Mouse (Mus musculus): Measurements from ENCODE around the gene Tubb5. TPM values are rescaled to one million over a fixed set of nuclear protein-coding genes. Genes with fewer than 3 reads are reported as not detected.

Tubb5 gene
- polyA plus RNA-seq, 1 experiment = 298 TPM

- TF ChIP-seq POLR2A (IDR thresholded peaks at IDR 0.05; ENCODE audit: borderline replicate concordance, extremely low read depth, low read depth, low read length) = no peak
- no peak for TF ChIP-seq CTCF (IDR thresholded peaks at IDR 0.05; ENCODE audit: insufficient read depth, low read length)
- 26% methylated on average over 2 of the region's 2 CpGs for WGBS
- H3K4me3 ChIP-seq (replicated peaks; ENCODE audit: extremely low read depth, low read depth, low read length) = no peak overlapping the region
- DNase-seq = no peak
- no peaks in the 10 kb centered on the region; the same call in 1 of the 2 replicates for H3K4me1 ChIP-seq (ENCODE audit: control insufficient read depth, insufficient read depth, low read length)
Observed at GRCm38 (mm10) chr17:35795099-35795498, 43.0 kb downstream of the Tubb5 start.

GRCm38 (mm10) chr17:35792837-35793236 lies 45.3 kb downstream of the Tubb5 start:
- no peak for DNase-seq
- H3K4me1 ChIP-seq (ENCODE audit: control insufficient read depth, insufficient read depth, low read length) = no peaks in the 10 kb centered on the region; the same call in 1 of the 2 replicates
- 29% methylated on average over 2 of the region's 2 CpGs for WGBS
- no peak overlapping the region for H3K4me3 ChIP-seq (replicated peaks; ENCODE audit: extremely low read depth, low read depth, low read length)
- TF ChIP-seq CTCF (IDR thresholded peaks at IDR 0.05; ENCODE audit: insufficient read depth, low read length) (no peak), POLR2A (IDR thresholded peaks at IDR 0.05; ENCODE audit: borderline replicate concordance, extremely low read depth, low read depth, low read length) (no peak)

GRCm38 (mm10) chr17:35790933-35791332 lies 47.2 kb downstream of the Tubb5 start:
- WGBS = 90% methylated on average over 4 of the region's 4 CpGs
- DNase-seq = no peak
- no peak for TF ChIP-seq POLR2A (IDR thresholded peaks at IDR 0.05; ENCODE audit: borderline replicate concordance, extremely low read depth, low read depth, low read length)
- TF ChIP-seq CTCF (IDR thresholded peaks at IDR 0.05; ENCODE audit: insufficient read depth, low read length) = no peak
- Histone ChIP-seq H3K4me1 (ENCODE audit: control insufficient read depth, insufficient read depth, low read length) (no peaks in the 10 kb centered on the region; the same call in 1 of the 2 replicates), H3K4me3 (replicated peaks; ENCODE audit: extremely low read depth, low read depth, low read length) (no peak overlapping the region)

- TF ChIP-seq CTCF (IDR thresholded peaks at IDR 0.05; ENCODE audit: insufficient read depth, low read length) = no peak
- no peak for TF ChIP-seq POLR2A (IDR thresholded peaks at IDR 0.05; ENCODE audit: borderline replicate concordance, extremely low read depth, low read depth, low read length)
- no peak overlapping the region for H3K4me3 ChIP-seq (replicated peaks; ENCODE audit: extremely low read depth, low read depth, low read length)
- 76% methylated on average over 3 of the region's 3 CpGs for WGBS
- H3K4me1 ChIP-seq (ENCODE audit: control insufficient read depth, insufficient read depth, low read length) = no peaks in the 10 kb centered on the region
- DNase-seq = no peak
Observed at GRCm38 (mm10) chr17:35788025-35788424, 50.1 kb downstream of the Tubb5 start.

GRCm38 (mm10) chr17:35787493-35787892 lies 50.6 kb downstream of the Tubb5 start:
- TF ChIP-seq CTCF (IDR thresholded peaks at IDR 0.05; ENCODE audit: insufficient read depth, low read length) (no peak), POLR2A (IDR thresholded peaks at IDR 0.05; ENCODE audit: borderline replicate concordance, extremely low read depth, low read depth, low read length) (no peak)

GRCm38 (mm10) chr17:35785140-35785539 lies 53.0 kb downstream of the Tubb5 start:
- no peak for DNase-seq
- TF ChIP-seq POLR2A (IDR thresholded peaks at IDR 0.05; ENCODE audit: borderline replicate concordance, extremely low read depth, low read depth, low read length) = no peak
- no peak overlapping the region for H3K4me3 ChIP-seq (replicated peaks; ENCODE audit: extremely low read depth, low read depth, low read length)
- no peaks in the 10 kb centered on the region for H3K4me1 ChIP-seq (ENCODE audit: control insufficient read depth, insufficient read depth, low read length)
- 79% methylated on average over 4 of the region's 4 CpGs for WGBS

More at GRCm38 (mm10) chr17:35787493-35787892, 50.6 kb downstream of the Tubb5 start:
- no peak for DNase-seq
- no peaks in the 10 kb centered on the region for H3K4me1 ChIP-seq (ENCODE audit: control insufficient read depth, insufficient read depth, low read length)
- no peak overlapping the region for H3K4me3 ChIP-seq (replicated peaks; ENCODE audit: extremely low read depth, low read depth, low read length)

GRCm38 (mm10) chr17:35783944-35784343 lies 54.2 kb downstream of the Tubb5 start:
- H3K4me1 ChIP-seq (ENCODE audit: control insufficient read depth, insufficient read depth, low read length) = peaks cover 7% of the 10 kb centered on the region
- WGBS = 67% methylated on average over 6 of the region's 6 CpGs
- TF ChIP-seq CTCF (IDR thresholded peaks at IDR 0.05; ENCODE audit: insufficient read depth, low read length) = no peak
- no peak for TF ChIP-seq POLR2A (IDR thresholded peaks at IDR 0.05; ENCODE audit: borderline replicate concordance, extremely low read depth, low read depth, low read length)
- H3K4me3 ChIP-seq (replicated peaks; ENCODE audit: extremely low read depth, low read depth, low read length) = no peak overlapping the region
- DNase-seq = no peak

Other genes with a start within 250 kb of the Tubb5 start
- gene Sfta2, start 236.8 kb downstream of the Tubb5 start, polyA plus RNA-seq (2012; rRNA removed) = 257 and 330 TPM in 2 replicates
- not detected in 2 replicates for gene Gm9573, start 211.7 kb downstream of the Tubb5 start, polyA plus RNA-seq (2012; rRNA removed)
- gene Mucl3, start 194.6 kb downstream of the Tubb5 start, polyA plus RNA-seq (2012; rRNA removed) = 0.19 and 0.24 TPM in 2 replicates
- gene Vars2, start 170.7 kb downstream of the Tubb5 start, polyA plus RNA-seq (2012; rRNA removed) = 44.0 and 46.6 TPM in 2 replicates
- 21.3 and 22.5 TPM in 2 replicates for gene Gtf2h4, start 164.6 kb downstream of the Tubb5 start, polyA plus RNA-seq (2012; rRNA removed)
- 63.9 and 66.2 TPM in 2 replicates for gene Ddr1, start 133.7 kb downstream of the Tubb5 start, polyA plus RNA-seq (2012; rRNA removed)
- 133 TPM in 2 replicates for gene Ier3, start 16.6 kb downstream of the Tubb5 start, polyA plus RNA-seq (2012; rRNA removed)
- gene Flot1, start 15.1 kb downstream of the Tubb5 start, polyA plus RNA-seq (2012; rRNA removed) = 81.9 and 89.7 TPM in 2 replicates
- 6.8 and 8.2 TPM in 2 replicates for gene Mdc1, start 3.2 kb upstream of the Tubb5 start, polyA plus RNA-seq (2012; rRNA removed)
- 16.5 and 26.2 TPM in 2 replicates for gene Nrm, start 23.0 kb upstream of the Tubb5 start, polyA plus RNA-seq (2012; rRNA removed)
- 53.9 and 61.5 TPM in 2 replicates for gene Ppp1r18, start 27.3 kb upstream of the Tubb5 start, polyA plus RNA-seq (2012; rRNA removed)
- gene Dhx16, start 41.5 kb upstream of the Tubb5 start, polyA plus RNA-seq (2012; rRNA removed) = 62.8 and 70.1 TPM in 2 replicates
- gene 2310061I04Rik, start 59.1 kb upstream of the Tubb5 start, polyA plus RNA-seq (2012; rRNA removed) = 36.1 and 38.1 TPM in 2 replicates
- gene Atat1, start 71.8 kb upstream of the Tubb5 start, polyA plus RNA-seq (2012; rRNA removed) = 49.4 and 57.7 TPM in 2 replicates
- gene Mrps18b, start 78.1 kb upstream of the Tubb5 start, polyA plus RNA-seq (2012; rRNA removed) = 30.4 and 43.8 TPM in 2 replicates
- 27.4 and 28.6 TPM in 2 replicates for gene Ppp1r10, start 78.1 kb upstream of the Tubb5 start, polyA plus RNA-seq (2012; rRNA removed)
- 56.3 and 60.6 TPM in 2 replicates for gene Abcf1, start 131.5 kb upstream of the Tubb5 start, polyA plus RNA-seq (2012; rRNA removed)
- 34.1 and 37.1 TPM in 2 replicates for gene Gnl1, start 141.5 kb upstream of the Tubb5 start, polyA plus RNA-seq (2012; rRNA removed)
- gene Prr3, start 141.9 kb upstream of the Tubb5 start, polyA plus RNA-seq (2012; rRNA removed) = 16.0 and 19.0 TPM in 2 replicates
- gene H2-T24, start 182.3 kb upstream of the Tubb5 start, polyA plus RNA-seq (2012; rRNA removed) = 9.2 and 16.5 TPM in 2 replicates
- 180 and 232 TPM in 2 replicates for gene H2-T23, start 194.5 kb upstream of the Tubb5 start, polyA plus RNA-seq (2012; rRNA removed)
- 53.9 and 55.1 TPM in 2 replicates for gene H2-T22, start 204.4 kb upstream of the Tubb5 start, polyA plus RNA-seq (2012; rRNA removed)
- not detected in 2 replicates for gene Gm6034, start 204.7 kb upstream of the Tubb5 start, polyA plus RNA-seq (2012; rRNA removed)
- gene Gm11127, start 220.1 kb upstream of the Tubb5 start, polyA plus RNA-seq (2012; rRNA removed) = not detected in 2 replicates

All from lung, adult 2 months (tissue).